Mouse (Mus musculus): ENCODE data around the gene Cux2. TPM values are rescaled to one million over a fixed set of nuclear protein-coding genes. Genes with fewer than 3 reads are reported as not detected.

Cux2 gene
- polyA plus RNA-seq, 1 experiment from 2014 or later: 11.3 TPM

GRCm38 (mm10) chr5:122017778-122018177 is 32.1 kb downstream of the Cux2 start:
- WGBS: 70% methylated on average over 9 of the region's 9 CpGs
- no peaks in the 10 kb centered on the region for H3K27me3 ChIP-seq (ENCODE audit: control insufficient read depth, insufficient read depth, low read length)
- H3K36me3 ChIP-seq (ENCODE audit: control insufficient read depth, insufficient read depth, low read length): no peaks in the 10 kb centered on the region
- H3K4me1 ChIP-seq (replicated peaks; ENCODE audit: control insufficient read depth, insufficient read depth, low read length): no peaks in the 10 kb centered on the region
- H3K9me3 ChIP-seq (ENCODE audit: control insufficient read depth, low read length): no peaks in the 10 kb centered on the region; the same call in none of the 2 replicates
- no peak overlapping the region for H3K4me3 ChIP-seq (ENCODE audit: low read depth, low read length)
- DNase-seq (ENCODE audit: low spot score) (no peak), ATAC-seq (replicated peaks; ENCODE audit: low FRiP score) (no peak)
- H3K4me2 ChIP-seq (ENCODE audit: low read depth, low read length, severe bottlenecking): no peak overlapping the region
- H3K9ac ChIP-seq (ENCODE audit: low read length): no peak overlapping the region
- no peak overlapping the region for H3K27ac ChIP-seq (ENCODE audit: low read depth, low read length)

GRCm38 (mm10) chr5:122017269-122017668 is 32.6 kb downstream of the Cux2 start:
- no peak overlapping the region for H3K27ac ChIP-seq (ENCODE audit: low read depth, low read length)
- no peak overlapping the region for H3K4me2 ChIP-seq (ENCODE audit: low read depth, low read length, severe bottlenecking)
- H3K9ac ChIP-seq (ENCODE audit: low read length): no peak overlapping the region
- no peaks in the 10 kb centered on the region for H3K4me1 ChIP-seq (replicated peaks; ENCODE audit: control insufficient read depth, insufficient read depth, low read length)
- no peaks in the 10 kb centered on the region for H3K27me3 ChIP-seq (ENCODE audit: control insufficient read depth, insufficient read depth, low read length)
- H3K4me3 ChIP-seq (ENCODE audit: low read depth, low read length): no peak overlapping the region
- DNase-seq (ENCODE audit: low spot score) (no peak), ATAC-seq (replicated peaks; ENCODE audit: low FRiP score) (no peak)
- H3K36me3 ChIP-seq (ENCODE audit: control insufficient read depth, insufficient read depth, low read length): no peaks in the 10 kb centered on the region
- WGBS: 75% methylated on average over 13 of the region's 13 CpGs
- H3K9me3 ChIP-seq (ENCODE audit: control insufficient read depth, low read length): no peaks in the 10 kb centered on the region; the same call in 1 of the 2 replicates

GRCm38 (mm10) chr5:122016744-122017143 is 33.2 kb downstream of the Cux2 start:
- ATAC-seq (replicated peaks; ENCODE audit: low FRiP score) (no peak), DNase-seq (ENCODE audit: low spot score) (no peak)
- no peak overlapping the region for H3K4me3 ChIP-seq (ENCODE audit: low read depth, low read length)
- no peaks in the 10 kb centered on the region for H3K9me3 ChIP-seq (ENCODE audit: control insufficient read depth, low read length)
- no peaks in the 10 kb centered on the region for H3K4me1 ChIP-seq (replicated peaks; ENCODE audit: control insufficient read depth, insufficient read depth, low read length)
- H3K4me2 ChIP-seq (ENCODE audit: low read depth, low read length, severe bottlenecking): no peak overlapping the region
- no peak overlapping the region for H3K27ac ChIP-seq (ENCODE audit: low read depth, low read length)
- H3K27me3 ChIP-seq (ENCODE audit: control insufficient read depth, insufficient read depth, low read length): no peaks in the 10 kb centered on the region
- no peaks in the 10 kb centered on the region for H3K36me3 ChIP-seq (ENCODE audit: control insufficient read depth, insufficient read depth, low read length)
- 88% methylated on average over 6 of the region's 6 CpGs for WGBS
- no peak overlapping the region for H3K9ac ChIP-seq (ENCODE audit: low read length)

- no peak overlapping the region for H3K27ac ChIP-seq (ENCODE audit: low read depth, low read length)
- H3K4me3 ChIP-seq (ENCODE audit: low read depth, low read length): no peak overlapping the region
- no peaks in the 10 kb centered on the region for H3K4me1 ChIP-seq (replicated peaks; ENCODE audit: control insufficient read depth, insufficient read depth, low read length)
- H3K9me3 ChIP-seq (ENCODE audit: control insufficient read depth, low read length): no peaks in the 10 kb centered on the region
- H3K9ac ChIP-seq (ENCODE audit: low read length): no peak overlapping the region
- H3K4me2 ChIP-seq (ENCODE audit: low read depth, low read length, severe bottlenecking): no peak overlapping the region
- DNase-seq (ENCODE audit: low spot score) (no peak), ATAC-seq (replicated peaks; ENCODE audit: low FRiP score) (no peak)
- no peaks in the 10 kb centered on the region for H3K27me3 ChIP-seq (ENCODE audit: control insufficient read depth, insufficient read depth, low read length)
- 80% methylated on average over 17 of the region's 17 CpGs for WGBS
- H3K36me3 ChIP-seq (ENCODE audit: control insufficient read depth, insufficient read depth, low read length): no peaks in the 10 kb centered on the region
These were observed 34.8 kb downstream of the Cux2 start for GRCm38 (mm10) chr5:122015149-122015548.

GRCm38 (mm10) chr5:122014671-122015070 is 35.2 kb downstream of the Cux2 start:
- no peaks in the 10 kb centered on the region for H3K36me3 ChIP-seq (ENCODE audit: control insufficient read depth, insufficient read depth, low read length)
- ATAC-seq (replicated peaks; ENCODE audit: low FRiP score) (no peak), DNase-seq (ENCODE audit: low spot score) (no peak)
- no peaks in the 10 kb centered on the region for H3K4me1 ChIP-seq (replicated peaks; ENCODE audit: control insufficient read depth, insufficient read depth, low read length)
- H3K4me2 ChIP-seq (ENCODE audit: low read depth, low read length, severe bottlenecking): no peak overlapping the region
- H3K9me3 ChIP-seq (ENCODE audit: control insufficient read depth, low read length): no peaks in the 10 kb centered on the region
- whole genome bisulfite sequencing: 88% methylated on average over 8 of the region's 8 CpGs
- no peaks in the 10 kb centered on the region for H3K27me3 ChIP-seq (ENCODE audit: control insufficient read depth, insufficient read depth, low read length)
- no peak overlapping the region for H3K27ac ChIP-seq (ENCODE audit: low read depth, low read length)
- H3K9ac ChIP-seq (ENCODE audit: low read length): no peak overlapping the region
- H3K4me3 ChIP-seq (ENCODE audit: low read depth, low read length): no peak overlapping the region

GRCm38 (mm10) chr5:122011289-122011688 is 38.6 kb downstream of the Cux2 start:
- Histone ChIP-seq H3K4me3 (ENCODE audit: low read depth, low read length) (no peak overlapping the region), H3K27me3 (ENCODE audit: control insufficient read depth, insufficient read depth, low read length) (no peaks in the 10 kb centered on the region), H3K36me3 (ENCODE audit: control insufficient read depth, insufficient read depth, low read length) (no peaks in the 10 kb centered on the region), H3K9me3 (ENCODE audit: control insufficient read depth, low read length) (no peaks in the 10 kb centered on the region; the same call in none of the 2 replicates), H3K9ac (ENCODE audit: low read length) (no peak overlapping the region), H3K4me2 (ENCODE audit: low read depth, low read length, severe bottlenecking) (no peak overlapping the region), H3K27ac (ENCODE audit: low read depth, low read length) (no peak overlapping the region), H3K4me1 (replicated peaks; ENCODE audit: control insufficient read depth, insufficient read depth, low read length) (no peaks in the 10 kb centered on the region)
- 34% methylated on average over 9 of the region's 9 CpGs for WGBS
- no peak for ATAC-seq (replicated peaks; ENCODE audit: low FRiP score)
- DNase-seq (ENCODE audit: low spot score): no peak

GRCm38 (mm10) chr5:122007946-122008441 is 41.9 kb downstream of the Cux2 start:
- H3K9me3 ChIP-seq (ENCODE audit: control insufficient read depth, low read length): no peaks in the 10 kb centered on the region; the same call in none of the 2 replicates
- H3K4me2 ChIP-seq (ENCODE audit: low read depth, low read length, severe bottlenecking): no peak overlapping the region
- H3K36me3 ChIP-seq (ENCODE audit: control insufficient read depth, insufficient read depth, low read length): no peaks in the 10 kb centered on the region
- H3K9ac ChIP-seq (ENCODE audit: low read length): no peak overlapping the region
- no peak overlapping the region for H3K27ac ChIP-seq (ENCODE audit: low read depth, low read length)
- ATAC-seq (replicated peaks; ENCODE audit: low FRiP score) (no peak), DNase-seq (ENCODE audit: low spot score) (no peak)
- no peaks in the 10 kb centered on the region for H3K27me3 ChIP-seq (ENCODE audit: control insufficient read depth, insufficient read depth, low read length)
- no peak overlapping the region for H3K4me3 ChIP-seq (ENCODE audit: low read depth, low read length)
- no peaks in the 10 kb centered on the region for H3K4me1 ChIP-seq (replicated peaks; ENCODE audit: control insufficient read depth, insufficient read depth, low read length)
- WGBS: 93% methylated on average over 10 of the region's 10 CpGs

GRCm38 (mm10) chr5:122003460-122003859 is 46.4 kb downstream of the Cux2 start:
- H3K9me3 ChIP-seq (ENCODE audit: control insufficient read depth, low read length): no peaks in the 10 kb centered on the region; the same call in none of the 2 replicates
- H3K27ac ChIP-seq (ENCODE audit: low read depth, low read length): no peak overlapping the region
- no peaks in the 10 kb centered on the region for H3K27me3 ChIP-seq (ENCODE audit: control insufficient read depth, insufficient read depth, low read length)
- ATAC-seq (replicated peaks; ENCODE audit: low FRiP score) (no peak), DNase-seq (ENCODE audit: low spot score) (no peak)
- H3K36me3 ChIP-seq (ENCODE audit: control insufficient read depth, insufficient read depth, low read length): no peaks in the 10 kb centered on the region
- H3K4me3 ChIP-seq (ENCODE audit: low read depth, low read length): no peak overlapping the region
- H3K9ac ChIP-seq (ENCODE audit: low read length): no peak overlapping the region
- WGBS: 71% methylated on average over 6 of the region's 6 CpGs
- 0 out of 2 replicates have a peak, but pooled peaks cover 2% of the 10 kb centered on the region for H3K4me1 ChIP-seq (replicated peaks; ENCODE audit: control insufficient read depth, insufficient read depth, low read length)
- no peak overlapping the region for H3K4me2 ChIP-seq (ENCODE audit: low read depth, low read length, severe bottlenecking)

GRCm38 (mm10) chr5:122002148-122002547 is 47.8 kb downstream of the Cux2 start:
- no peak overlapping the region for H3K4me2 ChIP-seq (ENCODE audit: low read depth, low read length, severe bottlenecking)
- no peaks in the 10 kb centered on the region for H3K27me3 ChIP-seq (ENCODE audit: control insufficient read depth, insufficient read depth, low read length)
- no peaks in the 10 kb centered on the region; the same call in 1 of the 2 replicates for H3K9me3 ChIP-seq (ENCODE audit: control insufficient read depth, low read length)
- H3K27ac ChIP-seq (ENCODE audit: low read depth, low read length): no peak overlapping the region
- no peak overlapping the region for H3K9ac ChIP-seq (ENCODE audit: low read length)
- WGBS: 83% methylated on average over 18 of the region's 18 CpGs
- no peaks in the 10 kb centered on the region for H3K36me3 ChIP-seq (ENCODE audit: control insufficient read depth, insufficient read depth, low read length)
- no peak for DNase-seq (ENCODE audit: low spot score)
- 0 out of 2 replicates have a peak, but pooled peaks cover 2% of the 10 kb centered on the region for H3K4me1 ChIP-seq (replicated peaks; ENCODE audit: control insufficient read depth, insufficient read depth, low read length)
- no peak for ATAC-seq (replicated peaks; ENCODE audit: low FRiP score)
- no peak overlapping the region for H3K4me3 ChIP-seq (ENCODE audit: low read depth, low read length)
